Mouse (Mus musculus) liver, adult (tissue): Measurements from ENCODE around the gene Tgfbrap1.
A peak's percentile ranks its signal among the peaks of the same experiment; 100 is the strongest.

Source experiments
- GATA4 ChIP-seq: IDR thresholded peaks from 2 replicates; pipeline ENCODE4 v1.6.1; 2014; ENCODE audit warnings: mild to moderate bottlenecking, low read length; ENCODE audit not compliant: insufficient replicate concordance

Tgfbrap1 gene

GRCm38 (mm10) chr1:43070726-43071125, 27.7 kb downstream of the Tgfbrap1 start:
- TF ChIP-seq GATA4: no peak

- TF ChIP-seq GATA4: no peak
These were observed 30.9 kb downstream of the Tgfbrap1 start for GRCm38 (mm10) chr1:43067551-43067950.

GRCm38 (mm10) chr1:43066573-43066972, 31.9 kb downstream of the Tgfbrap1 start:
- no peak for TF ChIP-seq GATA4

DNA sequence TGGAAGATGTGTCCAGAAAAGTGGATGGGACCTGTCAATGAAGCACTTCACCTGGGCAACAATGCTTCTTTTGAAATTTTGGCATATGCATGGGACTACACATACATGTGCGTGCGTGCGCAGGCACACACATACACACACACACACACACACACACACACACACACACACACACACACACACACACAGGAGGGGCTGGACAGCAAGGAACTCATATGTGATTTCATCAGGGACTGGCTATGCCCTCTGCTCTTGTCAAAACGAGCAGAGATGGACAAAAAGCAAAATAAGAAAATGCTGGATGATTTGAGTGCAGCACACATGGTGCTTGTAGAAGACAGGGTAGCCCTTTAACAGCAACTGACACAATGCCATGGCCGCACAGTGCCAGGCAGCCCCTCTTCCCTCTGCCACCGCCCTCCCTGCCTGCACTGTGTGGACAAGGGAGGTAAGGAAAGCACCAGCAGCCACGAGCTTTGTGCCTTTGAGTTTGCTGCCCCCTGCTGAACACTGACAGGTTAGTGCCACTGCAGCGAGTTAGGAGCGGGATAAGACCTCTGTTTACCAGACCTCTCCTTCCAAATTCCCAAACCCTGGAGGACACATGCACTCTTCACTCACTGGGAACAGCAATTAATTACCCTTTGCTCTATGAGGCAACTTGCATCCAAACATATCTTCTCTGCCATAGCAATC, 32.7 kb downstream of the Tgfbrap1 start:
- no peak for TF ChIP-seq GATA4

DNA sequence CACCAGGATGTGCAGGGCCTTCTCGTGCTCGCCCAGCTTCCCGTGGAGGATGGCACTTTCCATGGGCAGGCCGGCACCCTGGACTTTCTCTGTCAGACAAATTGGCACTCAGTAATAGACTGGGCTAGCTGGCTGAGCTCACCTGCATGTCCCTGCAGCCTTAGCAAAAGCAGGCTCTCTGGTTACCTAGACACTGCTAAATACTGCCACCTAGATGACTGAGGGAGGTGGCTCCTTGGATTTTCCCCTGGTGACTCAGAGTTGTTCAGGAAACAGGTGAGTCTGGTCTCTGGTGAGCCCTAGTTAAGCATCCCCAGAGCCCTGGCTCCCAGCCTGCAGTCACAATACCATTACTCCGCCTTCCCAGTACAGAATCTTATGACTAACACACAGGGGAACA, 46.5 kb downstream of the Tgfbrap1 start:
- no peak for TF ChIP-seq GATA4

GRCm38 (mm10) chr1:43047811-43048210, 50.6 kb downstream of the Tgfbrap1 start:
- TF ChIP-seq GATA4: no peak

GRCm38 (mm10) chr1:43046990-43047389, 51.4 kb downstream of the Tgfbrap1 start:
- TF ChIP-seq GATA4: no peak

DNA sequence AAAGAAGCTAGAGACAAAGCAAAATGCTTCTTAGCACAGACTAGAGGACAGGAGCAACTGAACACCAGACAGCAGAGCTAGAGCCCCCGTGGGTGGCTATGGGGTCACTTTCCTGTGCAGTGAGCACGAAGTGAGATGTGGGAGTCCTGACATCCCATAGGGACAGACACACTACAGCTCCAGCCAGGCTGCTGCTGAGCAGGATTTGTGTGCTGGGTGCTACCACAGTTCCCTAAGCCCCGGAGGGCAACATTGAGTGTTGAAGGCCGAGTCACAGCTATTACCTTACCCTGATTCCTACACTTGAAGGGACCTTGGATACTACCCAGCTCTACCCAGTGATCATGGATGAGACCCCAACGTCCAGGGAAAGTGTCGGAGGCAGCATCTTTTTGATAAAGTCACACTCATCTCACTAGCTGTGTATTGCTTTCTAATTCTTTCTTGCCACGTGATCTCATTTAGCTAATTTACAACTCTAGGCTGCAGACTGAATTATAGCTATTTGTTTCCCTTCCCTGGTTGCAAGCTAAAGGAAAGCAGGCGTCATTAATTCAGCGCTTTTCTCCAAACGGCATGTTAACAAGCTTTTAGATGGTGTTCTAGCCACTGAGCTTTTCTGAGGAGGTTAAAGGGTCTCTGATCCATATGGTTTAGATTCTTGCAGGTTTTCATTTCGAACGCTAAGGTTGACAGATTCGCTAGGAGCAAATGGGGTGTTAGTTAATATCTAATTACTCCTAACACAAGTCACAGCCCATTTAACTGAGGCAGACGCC, 53.0 kb downstream of the Tgfbrap1 start:
- no peak for TF ChIP-seq GATA4

- peak; percentile 39; the same call in 1 of the 2 replicates for TF ChIP-seq GATA4
These were observed 56.2 kb downstream of the Tgfbrap1 start for GRCm38 (mm10) chr1:43042271-43042670.

DNA sequence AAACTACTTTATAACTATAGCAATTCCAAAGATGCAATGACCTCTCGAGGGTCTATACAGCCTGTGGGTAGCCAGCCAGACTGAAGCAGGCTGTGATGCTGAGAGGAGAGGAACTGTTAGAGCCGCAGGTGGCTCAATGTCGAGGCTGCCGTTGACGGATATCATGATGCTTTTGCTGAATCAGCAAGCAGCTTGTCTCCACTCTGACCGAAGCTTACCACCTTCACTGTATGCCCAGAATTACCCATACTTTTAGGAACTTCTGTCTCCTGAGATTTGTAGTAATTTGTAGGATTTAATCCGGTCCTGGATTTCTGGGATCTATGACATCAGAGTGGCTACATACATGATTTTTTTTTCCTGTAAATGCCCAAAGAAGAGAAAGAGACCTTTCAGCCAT, 62.4 kb downstream of the Tgfbrap1 start:
- no peak for TF ChIP-seq GATA4

DNA sequence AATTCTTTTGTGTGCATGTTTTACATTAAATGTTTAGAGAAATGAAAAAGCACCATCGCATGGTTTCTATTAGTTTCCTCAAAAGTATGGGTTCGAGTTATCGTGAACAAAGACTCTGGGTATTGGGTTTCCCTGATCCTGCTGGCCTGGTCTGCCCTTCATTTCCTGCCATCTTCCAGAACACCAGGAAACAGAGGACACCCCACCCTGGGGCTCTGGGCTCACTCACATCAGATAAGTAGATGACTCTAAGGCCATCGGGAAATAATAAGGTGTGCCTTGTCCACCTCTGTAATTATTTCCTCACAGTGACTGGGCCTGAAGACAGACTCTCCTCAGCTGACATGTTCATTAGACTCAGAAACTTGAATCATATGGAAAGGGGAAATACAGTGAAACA, 88.0 kb downstream of the Tgfbrap1 start:
- TF ChIP-seq GATA4: no peak

- no peak for TF ChIP-seq GATA4
These were observed 91.9 kb downstream of the Tgfbrap1 start for GRCm38 (mm10) chr1:43006524-43006923.

GRCm38 (mm10) chr1:43006051-43006514, 92.4 kb downstream of the Tgfbrap1 start:
- no peak for TF ChIP-seq GATA4
